Mouse (Mus musculus) layer of hippocampus, postnatal 36 days (tissue): ENCODE measurements around the gene Pagr1b. TPM values are rescaled to one million over a fixed set of nuclear protein-coding genes. Genes with fewer than 3 reads are reported as not detected.
A peak's percentile ranks its signal among the peaks of the same experiment; 100 is the strongest.

Source experiments
- DNase-seq, 2 experiments: peaks; one replicate each; pipeline ENCODE4 v3.0.0; 2022
- total RNA-seq, 2 experiments: library from RNA; stranded (reverse); gene quantifications; 2 replicates each; pipeline ENCODE4 v1.2.3; 2021

Pagr1b gene
- total RNA-seq, 2 experiments from 2014 or later: 0.90 TPM; not detected in 1

DNA sequence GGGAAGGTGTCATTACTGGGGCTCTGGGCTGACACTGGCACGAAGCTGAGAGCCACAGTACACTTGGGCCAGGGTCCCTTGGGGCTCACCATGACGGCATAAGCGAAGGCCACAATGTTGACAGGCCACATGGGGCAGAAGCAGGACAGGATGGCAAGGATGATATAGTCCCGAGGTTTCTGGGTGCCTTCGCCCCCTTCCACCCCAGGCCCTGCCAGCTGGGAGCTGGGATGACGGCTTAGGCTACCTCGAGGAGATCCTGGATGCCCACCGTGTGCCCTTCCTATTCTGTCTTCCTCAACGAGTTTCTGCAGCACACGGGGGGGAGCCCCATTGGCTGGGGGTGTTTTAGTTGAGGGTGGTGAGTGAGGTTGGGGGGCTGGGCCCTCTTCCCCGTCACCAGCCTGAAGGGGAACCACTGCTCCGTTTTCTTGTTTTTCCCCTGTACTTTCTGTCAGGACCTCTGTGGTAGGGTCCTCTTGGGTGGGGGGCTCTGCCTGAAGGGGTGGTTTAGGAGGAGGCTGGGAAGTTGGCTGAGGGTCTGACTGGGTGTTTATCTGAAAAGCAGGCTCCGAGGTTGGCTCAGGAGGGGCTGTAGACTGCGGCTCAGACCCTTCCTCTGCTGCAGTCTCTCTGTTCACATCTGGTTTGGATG lies 3.1 kb upstream of the Pagr1b start:
- DNase-seq: no peak

DNA sequence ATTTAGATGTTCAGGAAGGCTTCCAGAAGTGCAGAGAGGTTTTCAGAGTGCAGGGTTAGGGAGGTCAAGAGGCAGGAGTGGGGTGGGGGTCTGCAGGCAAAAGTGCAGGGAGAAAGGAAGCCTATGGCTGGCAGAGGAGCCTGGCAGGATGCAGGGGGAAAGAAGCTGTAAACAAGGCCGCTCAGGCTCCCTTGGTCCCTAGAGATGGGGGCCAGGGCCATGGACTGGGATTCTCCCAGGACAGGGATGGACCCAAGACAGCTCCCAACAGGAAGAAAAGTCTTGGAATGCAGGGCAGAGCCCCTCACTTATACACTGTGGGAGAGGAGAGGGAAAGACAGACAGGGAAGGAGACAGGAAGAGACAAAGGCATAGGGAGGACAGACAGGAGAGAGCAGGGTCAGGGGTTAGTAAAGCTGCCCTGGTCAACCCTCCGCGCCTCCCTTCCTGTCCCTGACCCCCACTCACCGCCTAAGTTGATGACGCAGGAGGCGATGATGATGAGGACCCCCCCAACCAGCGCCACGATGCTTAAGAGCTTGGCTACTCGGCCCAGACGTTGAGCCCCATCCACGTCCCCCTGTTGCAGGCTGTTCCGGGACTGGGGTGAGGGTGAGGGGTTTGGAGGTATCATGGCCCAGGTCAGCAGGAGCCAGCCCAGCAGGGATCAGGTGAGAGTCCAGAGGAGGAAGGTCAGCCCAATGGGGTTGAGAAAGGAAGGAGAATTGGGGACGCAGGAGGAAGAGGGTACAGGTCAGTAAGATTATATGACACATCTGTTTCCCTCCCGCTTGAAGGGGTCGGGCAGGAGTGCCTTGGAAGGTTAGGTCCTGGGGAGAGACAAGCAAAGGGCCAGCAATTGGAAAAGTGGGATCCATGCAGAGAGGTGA lies 2.4 kb upstream of the Pagr1b start:
- no peak for DNase-seq

DNA sequence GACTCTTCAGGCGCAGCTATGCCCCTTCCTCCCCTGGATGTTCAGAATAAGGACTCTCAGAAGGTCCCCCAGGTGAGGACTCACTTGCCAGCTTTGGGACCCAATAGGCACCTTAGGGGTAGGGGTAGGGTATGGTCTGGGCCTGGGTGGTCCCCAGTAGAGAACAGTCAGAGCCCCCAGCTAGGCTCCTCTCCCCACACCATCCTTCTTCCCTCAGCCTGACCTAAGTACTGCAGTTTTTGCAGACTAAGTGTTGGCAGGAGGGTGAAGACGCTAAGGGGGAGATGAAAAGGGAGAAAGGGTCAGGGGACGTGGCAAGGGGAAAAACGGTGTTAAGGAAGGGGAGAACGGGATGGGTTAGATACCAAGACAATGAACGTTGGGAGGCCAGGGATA lies 1.7 kb upstream of the Pagr1b start:
- no peak for DNase-seq

DNA sequence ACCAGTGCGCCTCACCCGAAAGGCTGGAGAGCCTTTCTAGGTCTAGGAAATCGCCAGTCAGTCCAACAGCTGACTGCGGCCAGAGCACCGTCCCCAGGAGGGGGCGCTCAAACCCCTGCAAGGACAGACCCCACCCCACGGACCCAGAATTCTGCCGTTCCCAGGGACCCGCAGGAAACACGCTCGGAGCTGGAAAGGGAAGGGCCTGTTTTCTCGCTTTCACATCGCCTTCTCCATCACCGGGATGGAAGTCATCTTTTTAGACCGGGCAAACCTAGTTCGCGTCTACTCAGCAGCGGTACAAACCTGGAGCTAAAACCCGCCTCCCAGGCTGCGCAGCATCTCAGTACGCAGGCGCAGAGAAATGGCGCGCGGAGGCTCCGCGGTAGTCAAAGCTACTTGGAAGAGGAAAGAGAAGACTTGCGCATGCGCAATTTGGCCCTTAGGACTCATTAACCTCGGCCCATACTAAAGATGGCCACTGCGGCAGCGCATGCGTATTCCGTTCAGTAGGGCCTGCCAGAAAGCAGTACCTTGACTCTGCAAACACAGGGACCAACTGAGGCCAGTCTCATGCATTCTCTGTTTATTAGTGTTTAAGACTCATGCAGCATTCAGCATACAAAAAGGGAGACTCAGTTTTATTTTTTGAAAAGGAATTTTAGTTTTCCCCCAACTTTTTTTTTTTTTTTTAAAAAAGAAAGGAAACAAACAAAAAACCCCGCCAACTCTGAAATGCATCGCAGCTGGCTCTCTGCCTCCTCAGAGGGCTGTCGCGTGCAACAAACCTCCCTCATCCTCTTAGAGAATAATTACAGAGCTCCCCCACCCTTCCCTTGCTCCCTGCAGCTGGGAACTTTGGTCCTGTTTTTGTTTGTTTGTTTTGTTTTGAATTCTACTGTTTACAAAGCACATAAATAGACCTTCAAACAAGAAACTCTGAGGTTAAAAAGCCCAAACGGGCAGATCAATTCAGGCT lies 976 bp upstream of the Pagr1b start, which contains the start of gene Pagr1a:
Pagr1a (minus strand) TSS at position 382 of the 979 bp plus-strand sequence.
- DNase-seq: peak; percentile 95 to 96

DNA sequence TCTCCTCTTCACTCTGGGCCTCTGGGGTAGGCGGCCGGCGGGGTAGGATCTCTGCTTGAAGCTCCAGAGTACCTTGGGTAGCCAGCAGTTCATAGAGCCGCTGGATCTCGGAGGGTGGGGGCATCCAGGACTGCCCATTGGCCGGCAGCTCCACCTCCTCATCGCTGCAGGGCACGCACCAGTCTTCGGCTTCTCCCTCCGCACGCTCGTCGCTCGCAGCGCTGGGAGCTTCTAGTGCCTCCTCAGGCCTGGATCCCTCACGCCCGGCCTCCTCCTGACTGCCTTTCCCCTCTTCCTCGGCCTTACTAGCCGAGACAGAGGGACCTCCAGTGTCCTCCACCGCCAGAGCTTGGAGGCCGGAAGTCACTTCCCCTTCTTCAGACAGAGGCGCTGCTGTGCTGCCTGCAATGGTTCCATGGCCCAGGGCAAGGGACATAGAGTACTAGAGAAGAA lies 228 bp upstream of the Pagr1b start:
- no peak for DNase-seq

DNA sequence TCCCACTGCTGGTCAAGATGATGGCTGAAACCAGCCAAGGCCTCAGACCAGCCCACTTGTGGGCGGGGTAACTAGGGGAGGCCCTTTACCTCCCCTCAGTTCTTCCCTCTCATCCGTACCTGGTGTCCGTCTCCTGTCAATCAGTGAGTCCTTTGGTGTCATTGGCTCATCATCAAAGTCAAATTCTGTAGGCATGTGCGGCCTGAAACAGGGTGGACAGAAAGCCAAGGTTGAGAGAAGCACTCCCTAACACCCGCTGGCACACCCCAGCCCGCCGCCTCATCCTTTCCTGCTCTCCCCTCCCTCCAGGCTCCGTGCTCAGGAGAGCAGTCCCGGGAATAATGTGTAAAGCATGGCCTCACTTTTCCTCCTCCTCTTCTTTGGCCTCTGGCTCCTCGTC lies 203 bp downstream of the Pagr1b start:
- no peak for DNase-seq

DNA sequence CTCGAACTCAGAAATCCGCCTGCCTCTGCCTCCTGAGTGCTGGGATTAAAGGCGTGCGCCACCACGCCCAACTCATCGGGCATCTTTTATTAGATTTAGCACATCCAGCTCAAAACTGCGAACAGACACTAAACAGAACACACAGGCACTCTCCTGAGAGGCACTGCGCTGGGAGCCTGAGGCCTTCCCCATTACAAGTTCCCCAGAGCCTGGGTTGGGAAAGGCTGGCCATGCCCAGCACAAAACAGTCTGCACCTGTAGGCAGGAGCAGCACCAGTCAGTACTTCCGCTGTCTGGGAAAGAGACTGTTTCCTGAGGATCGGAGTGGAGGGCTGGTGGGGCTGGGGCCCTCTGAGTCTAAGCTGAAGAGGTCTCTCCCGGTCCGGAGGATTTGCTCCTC lies 1.3 kb downstream of the Pagr1b start:
- DNase-seq: no peak

DNA sequence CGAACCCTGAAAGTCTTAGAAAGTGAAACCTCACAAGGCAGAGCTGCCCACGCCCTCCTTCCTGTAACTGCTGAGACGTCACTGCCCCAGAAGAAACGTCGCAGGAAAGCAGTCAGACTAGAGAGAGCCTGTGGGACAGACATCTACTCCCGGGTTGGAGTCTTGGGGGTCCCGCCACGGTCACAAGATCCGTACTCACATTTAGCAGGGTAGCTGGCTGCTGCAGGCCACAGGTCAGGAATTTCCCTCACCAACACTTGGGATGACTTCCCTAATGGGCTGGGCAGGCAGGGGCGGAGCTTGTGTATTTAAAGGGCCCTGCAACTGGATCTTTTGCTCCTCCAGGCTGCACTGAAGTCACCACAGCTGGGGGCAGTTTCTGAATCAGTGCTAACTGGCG lies 2.0 kb downstream of the Pagr1b start, which contains the start of gene Mvp:
Mvp (minus strand) TSS at position 302 of the 400 bp plus-strand sequence.
- DNase-seq: no peak

DNA sequence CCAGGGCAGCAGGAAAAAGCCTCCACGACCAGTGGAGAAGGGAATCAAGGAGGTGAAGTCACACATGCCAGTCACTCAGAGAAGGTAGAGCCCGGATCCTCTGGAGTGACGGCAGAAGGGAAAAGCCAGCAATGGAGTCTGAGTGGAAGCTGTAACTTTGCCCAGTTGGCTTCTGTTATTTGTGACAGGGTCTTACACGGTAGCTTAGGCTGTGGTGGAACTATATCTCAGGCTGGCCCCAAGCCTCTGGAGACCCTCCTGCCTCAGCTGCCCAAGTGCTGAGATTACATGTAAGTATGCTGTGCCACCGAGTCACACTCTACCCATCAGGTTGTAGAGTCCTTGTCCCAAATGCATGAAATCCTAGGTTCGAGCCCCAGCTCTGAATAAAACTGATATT lies 2.9 kb downstream of the Pagr1b start:
- no peak for DNase-seq

DNA sequence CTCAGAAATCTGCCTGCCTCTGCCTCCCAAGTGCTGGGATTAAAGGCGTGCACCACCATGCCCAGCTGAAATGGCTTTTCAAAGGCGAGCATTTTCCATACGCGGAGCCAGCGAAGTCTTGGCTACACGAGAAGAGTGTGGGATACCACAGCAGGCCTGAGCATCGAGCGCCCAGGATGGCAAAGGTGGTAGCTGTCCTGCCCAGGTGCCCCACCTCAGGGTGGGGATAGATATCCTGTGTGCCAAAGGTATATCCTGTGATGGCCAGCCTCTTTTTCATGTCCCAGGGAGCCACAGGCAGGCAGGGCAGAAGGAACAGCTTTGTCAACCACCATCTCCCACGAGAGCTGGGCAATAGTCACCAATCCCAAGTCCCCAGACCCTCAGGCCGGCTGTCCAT lies 3.4 kb downstream of the Pagr1b start:
- DNase-seq: no peak

DNA sequence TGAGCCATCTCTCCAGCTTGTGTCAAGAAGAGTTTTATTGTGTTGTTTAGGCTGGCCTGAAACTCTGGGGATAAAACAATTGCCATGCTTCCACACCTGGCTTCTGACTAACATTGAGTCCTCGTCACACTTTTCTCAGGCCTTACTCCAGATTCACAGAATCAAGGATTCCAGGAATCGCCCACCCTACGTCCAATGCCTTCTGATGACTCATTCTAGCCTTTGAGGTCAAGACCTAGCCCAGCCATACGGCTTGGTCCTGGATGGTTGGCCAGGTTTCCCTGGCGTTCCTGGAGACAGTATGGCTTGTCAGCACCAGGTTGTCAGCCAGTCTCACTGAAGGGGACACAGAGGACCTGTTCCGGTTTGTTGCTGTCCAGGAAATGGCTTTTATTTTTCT lies 3.9 kb downstream of the Pagr1b start:
- no peak for DNase-seq

DNA sequence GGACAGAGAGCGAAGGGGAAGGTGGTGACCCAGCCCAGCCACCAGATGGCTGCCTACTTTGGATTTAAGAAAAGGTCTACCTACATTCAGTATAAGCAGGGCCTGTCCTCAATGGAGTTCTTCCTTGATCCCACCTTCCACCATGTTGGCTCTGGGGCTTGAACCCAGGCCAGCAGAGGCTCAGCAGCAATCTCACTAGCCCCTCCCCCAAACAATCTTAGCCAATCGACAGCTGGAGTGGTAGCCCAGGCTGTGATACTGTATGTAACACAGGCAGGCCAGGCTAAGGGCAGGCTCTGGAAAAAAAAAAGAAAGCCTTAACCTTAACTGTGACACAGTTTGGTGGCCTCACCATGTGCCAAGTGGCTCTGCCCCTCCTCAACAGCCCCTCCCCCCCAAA lies 4.6 kb downstream of the Pagr1b start:
- DNase-seq: no peak

DNA sequence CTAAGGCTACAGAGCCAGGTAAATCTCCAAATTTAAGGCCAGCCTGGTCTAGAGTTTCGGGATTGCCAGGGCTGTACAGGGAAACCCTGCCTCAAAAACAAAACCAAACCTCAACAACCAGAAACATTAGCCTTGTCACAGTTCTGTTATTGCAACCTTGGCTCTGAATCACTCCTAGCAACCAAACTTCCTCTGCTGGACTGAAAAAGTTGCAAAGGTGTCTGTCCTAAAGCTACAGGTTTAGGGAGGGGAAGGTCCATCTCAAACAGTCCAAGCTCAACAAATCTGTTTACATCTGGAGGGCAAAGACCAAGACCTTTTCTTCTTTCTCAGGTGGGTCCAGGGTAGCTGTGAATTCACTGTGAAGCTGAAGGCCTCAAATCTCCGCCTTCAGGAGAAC lies 5.2 kb downstream of the Pagr1b start:
- no peak for DNase-seq

DNA sequence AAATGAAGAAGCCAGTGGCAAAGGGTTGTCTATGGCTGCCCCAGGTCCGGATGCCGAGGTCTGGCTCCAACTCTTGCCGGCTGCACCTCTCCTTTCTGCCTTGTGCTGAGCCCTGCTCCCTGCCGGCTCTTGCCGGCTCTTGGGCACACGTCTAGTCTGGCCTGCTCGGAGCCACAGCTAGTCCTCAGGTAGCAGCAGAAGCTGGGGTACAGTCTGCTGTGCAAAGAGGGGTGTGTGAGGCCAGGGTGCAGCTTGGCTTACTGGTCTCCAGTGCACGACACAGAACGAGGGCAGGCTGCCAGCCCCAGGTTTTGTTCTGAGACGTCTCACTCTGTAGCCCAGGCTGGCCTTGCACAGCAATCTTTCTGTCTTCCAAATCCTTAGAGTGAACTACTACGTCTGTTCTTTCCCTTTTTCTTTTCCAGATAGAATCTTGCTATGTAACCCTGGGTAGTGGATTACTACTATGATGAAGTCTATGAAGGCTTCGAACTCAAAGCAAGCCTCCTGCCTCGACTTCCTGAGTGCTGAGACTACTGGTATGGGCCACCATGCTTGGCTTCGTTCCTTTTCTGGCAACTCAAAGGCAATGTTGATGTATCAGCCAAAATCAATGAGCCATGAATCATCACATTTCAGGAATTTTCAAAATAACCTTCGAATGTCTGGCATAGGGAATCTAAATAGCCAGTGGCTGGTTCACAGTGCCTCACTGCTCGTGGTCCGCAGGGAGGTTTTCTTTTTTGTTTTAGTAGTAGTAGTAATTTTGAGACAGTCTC lies 6.8 kb downstream of the Pagr1b start:
- no peak for DNase-seq

DNA sequence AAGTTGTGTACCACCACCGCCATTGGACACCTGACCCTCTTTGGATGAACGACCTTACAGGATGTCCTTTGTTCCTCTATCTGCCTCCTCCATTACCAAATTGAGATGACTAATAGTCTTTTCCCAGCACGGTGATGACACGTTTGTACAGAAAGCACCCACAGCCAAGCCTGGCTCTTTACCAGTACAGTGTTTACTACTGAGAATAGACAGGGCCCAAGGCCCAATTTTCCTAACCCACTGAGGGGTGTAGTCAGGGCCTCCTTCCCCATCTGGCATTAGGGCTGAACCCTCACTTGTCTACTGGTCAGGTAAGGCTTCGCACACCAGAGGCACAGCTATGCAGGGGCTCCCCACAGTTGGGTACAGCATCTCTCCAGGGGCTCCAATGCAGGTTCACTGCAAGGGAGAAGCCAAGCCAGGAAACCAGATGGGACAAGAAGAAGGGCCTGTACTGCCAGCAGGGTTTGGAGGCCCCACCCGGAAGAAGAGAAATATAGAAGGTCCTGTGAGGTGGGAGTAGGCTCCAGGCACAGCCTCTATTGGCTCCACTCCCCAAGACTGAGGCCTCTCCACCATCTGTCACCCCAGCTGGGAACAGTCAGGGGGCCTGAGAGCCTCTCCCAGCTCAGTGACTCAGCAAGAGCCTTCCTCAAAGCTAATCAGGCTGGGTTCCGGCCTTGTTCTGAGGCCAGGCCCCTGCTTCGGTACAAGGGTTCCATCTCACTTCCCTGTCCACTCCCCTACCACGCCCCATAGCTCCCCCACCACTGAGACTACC lies 7.9 kb downstream of the Pagr1b start:
- peak; percentile 87 for DNase-seq

DNA sequence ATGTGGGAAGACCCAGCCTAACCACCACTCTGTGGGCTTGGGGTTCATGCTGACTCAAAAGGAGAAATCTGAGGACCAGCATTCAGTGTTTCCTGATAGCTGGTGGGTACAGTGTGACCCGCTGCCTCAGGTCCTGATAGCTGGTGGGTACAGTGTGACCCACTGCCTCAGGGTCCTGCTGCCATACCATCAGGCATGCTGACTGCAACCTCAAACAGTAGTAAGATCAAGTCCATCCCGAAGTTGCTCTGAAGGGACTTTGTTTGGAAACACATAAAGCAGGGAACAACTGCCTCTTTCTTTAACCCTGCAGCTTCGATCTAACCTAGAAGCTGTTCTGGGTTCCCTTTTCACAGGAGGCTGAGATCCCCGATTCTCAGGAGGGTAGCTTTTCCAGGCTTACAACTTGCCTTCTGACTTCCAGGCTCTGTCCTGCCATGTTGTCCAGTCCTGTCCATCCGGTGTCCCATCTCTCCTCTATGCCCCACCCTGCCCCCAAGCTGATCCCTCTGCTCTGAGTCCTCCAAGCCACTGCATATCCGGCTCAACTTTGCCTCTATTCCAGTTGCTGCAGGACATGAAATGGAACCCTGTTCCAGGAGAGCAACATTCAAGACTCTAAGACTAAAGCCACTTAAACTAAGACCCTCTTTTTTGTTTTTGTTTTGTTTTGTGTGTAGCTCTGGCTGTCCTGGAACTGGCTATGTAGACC lies 8.8 kb downstream of the Pagr1b start:
- no peak for DNase-seq

DNA sequence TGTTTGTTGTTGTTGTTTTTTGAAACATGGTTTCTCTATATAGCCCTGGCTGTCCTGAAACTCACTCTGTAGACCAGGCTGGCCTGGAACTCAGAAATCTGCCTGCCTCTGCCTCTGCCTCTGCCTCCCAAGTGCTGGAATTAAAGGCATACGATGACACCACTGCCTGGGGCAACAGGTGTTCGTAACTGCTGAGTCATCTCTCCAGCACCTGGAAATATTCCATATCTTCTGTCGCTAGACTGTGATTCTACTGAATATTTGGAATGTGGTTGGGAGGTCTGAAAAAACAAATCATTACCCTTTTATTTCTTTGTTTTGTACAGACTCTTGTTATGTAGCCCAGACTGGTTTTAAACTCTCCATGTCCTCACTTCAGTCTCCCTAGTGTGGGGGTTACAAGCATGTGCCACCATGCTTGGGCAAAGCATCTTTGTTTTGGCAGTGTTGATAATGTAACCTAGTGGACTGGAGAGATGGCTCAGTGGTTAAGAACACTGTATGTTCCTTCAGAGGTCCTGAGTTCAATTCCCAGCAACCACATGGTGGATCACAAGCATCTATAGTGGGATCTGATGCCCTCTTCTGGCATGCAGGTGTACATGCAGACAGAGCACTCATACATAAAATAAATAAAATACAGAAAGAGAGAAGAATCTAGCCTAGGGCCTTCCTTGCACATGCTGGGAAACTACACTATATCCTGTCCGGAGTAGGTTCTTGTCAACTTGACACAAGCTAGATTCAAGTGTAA lies 12.0 kb downstream of the Pagr1b start:
- no peak for DNase-seq

DNA sequence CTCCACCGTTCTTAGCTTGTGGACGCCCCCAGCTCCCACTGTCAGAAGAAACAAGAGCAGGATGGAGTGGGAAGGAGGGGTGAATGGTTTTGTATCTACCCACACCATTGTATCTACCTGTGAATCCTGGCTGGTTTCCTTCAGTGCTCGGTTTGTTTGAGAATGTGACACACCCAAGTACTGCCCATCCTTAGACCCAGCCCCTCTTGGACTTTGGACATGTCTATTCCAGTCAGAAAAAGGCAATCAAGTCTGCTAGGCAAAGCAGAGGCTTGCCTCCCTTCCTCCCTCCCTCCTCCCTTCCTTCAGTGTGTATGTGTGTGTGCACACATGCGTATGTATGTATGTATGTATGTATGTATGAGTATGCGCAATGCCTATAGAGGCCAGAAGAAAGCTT lies 12.7 kb downstream of the Pagr1b start:
- no peak for DNase-seq

DNA sequence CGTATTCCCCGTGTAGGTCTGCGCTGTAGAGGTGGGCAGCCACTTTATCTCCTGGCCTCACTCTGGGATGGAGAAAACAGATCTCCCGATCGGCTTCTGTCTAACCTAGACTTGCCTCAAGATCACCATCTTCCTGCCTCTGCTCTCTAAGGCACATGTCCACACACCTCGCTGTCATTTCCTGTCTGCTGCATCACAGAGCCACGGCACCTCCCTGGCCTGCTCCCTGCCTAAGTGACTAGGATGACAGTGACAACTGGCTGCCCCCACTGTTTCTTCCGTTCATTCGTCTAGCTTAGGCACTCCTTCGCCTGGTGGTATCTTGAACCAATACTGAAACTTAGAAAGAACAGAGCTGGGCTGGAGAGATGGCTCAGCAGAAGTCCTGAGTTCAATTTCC lies 16.7 kb downstream of the Pagr1b start:
- no peak for DNase-seq
